Mouse (Mus musculus) liver, postnatal 0 days (tissue): ENCODE results near the gene Mrpl39.

Experiments
- CTCF ChIP-seq: sonication (generic); IDR thresholded peaks from 2 replicates; pipeline ENCODE4 v1.5.1; 2016; ENCODE audit warnings: antibody characterized with exemption, low read depth
- EP300 ChIP-seq: IDR thresholded peaks from 2 replicates; pipeline ENCODE4 v1.6.1; 2016; ENCODE audit warnings: antibody characterized with exemption, low read depth, mild to moderate bottlenecking

DNA sequence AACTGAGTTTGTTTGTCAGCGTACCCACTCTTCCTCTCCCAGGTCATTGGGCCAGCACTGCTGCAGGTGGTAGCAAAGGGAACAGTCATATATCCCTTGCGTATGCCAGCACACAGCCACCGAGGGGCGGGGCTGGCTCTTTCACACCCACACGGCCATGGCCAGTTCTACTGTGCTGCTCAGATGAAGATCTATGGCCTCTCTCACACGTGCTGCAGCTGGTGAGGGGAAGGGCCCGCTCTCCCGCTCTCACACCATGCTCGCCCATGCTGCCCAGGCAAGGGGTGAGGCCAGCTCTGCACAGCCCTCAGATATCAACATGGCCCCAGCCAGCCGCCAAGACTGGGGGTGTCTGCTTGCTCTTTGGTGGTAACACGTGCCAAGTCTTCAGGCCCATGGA, 39.4 kb downstream of the Mrpl39 start:
- TF ChIP-seq CTCF: no peak
- no peak for TF ChIP-seq EP300
